Mouse (Mus musculus): ENCODE measurements around the gene Tmcc3. TPM values are rescaled to one million over a fixed set of nuclear protein-coding genes. Genes with fewer than 3 reads are reported as not detected.

The Tmcc3 gene
- polyA plus RNA-seq, 1 experiment from 2014 or later, result 12.5 TPM

DNA sequence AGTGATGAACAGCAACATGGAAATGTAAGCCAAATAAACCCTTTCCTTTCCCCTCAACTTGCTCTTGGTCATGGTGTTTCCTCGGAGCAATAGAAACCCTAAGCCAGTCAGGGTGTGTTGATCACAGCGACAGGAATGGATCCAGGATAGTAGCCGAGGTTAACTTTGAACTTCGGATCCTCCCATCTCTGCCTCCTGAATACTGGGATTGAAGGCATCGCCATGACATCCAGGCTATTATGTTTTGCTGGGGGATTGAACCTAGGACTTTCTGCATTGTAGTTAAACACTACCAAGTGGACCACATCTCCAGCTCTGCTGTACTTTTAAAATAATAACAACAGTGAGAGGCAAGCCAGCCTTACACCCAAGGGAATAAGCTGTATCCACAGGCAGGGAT lies 307.8 kb downstream of the Tmcc3 start:
- 93% methylated on average over 5 of the region's 5 CpGs for WGBS
- Histone ChIP-seq H3K36me3 (replicated peaks; ENCODE audit: control insufficient read depth, insufficient read depth) (no peaks in the 10 kb centered on the region), H3K4me1 (replicated peaks; ENCODE audit: control insufficient read depth, insufficient read depth, low read length) (peaks cover 27% of the 10 kb centered on the region), H3K9me3 (ENCODE audit: control insufficient read depth, low read length) (no peaks in the 10 kb centered on the region), H3K4me2 (replicated peaks) (no peak overlapping the region), H3K27ac (no peak overlapping the region), H3K4me3 (replicated peaks; ENCODE audit: low read length) (no peak overlapping the region), H3K9ac (no peak overlapping the region), H3K27me3 (ENCODE audit: control insufficient read depth, insufficient read depth, low read length) (no peaks in the 10 kb centered on the region)
- ATAC-seq (ENCODE audit: low FRiP score), result no peak
- DNase-seq (ENCODE audit: low spot score), result no peak

DNA sequence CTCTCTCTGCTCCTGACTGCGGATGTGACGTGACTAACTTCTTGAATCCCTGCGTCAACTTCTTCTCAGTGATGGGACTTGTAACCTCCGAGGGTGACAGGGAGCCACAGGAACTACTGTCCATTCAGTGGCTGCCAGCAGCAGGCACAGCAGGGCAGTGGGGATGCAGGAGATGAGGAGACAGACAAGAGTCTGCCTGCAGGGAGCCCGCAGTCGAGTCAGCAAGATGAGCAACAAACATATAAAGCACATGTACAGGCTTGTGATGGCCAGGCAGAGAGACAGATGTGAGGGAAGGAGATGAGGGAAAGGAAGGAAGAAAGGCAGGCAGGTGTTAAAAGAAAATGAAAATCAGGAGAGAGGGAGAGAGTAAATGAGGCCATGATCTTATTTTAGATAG lies 308.8 kb downstream of the Tmcc3 start:
- Histone ChIP-seq H3K4me2 (replicated peaks) (no peak overlapping the region), H3K27me3 (ENCODE audit: control insufficient read depth, insufficient read depth, low read length) (no peaks in the 10 kb centered on the region), H3K4me1 (replicated peaks; ENCODE audit: control insufficient read depth, insufficient read depth, low read length) (peaks cover 27% of the 10 kb centered on the region), H3K9ac (no peak overlapping the region), H3K9me3 (ENCODE audit: control insufficient read depth, low read length) (no peaks in the 10 kb centered on the region), H3K4me3 (replicated peaks; ENCODE audit: low read length) (no peak overlapping the region), H3K27ac (no peak overlapping the region), H3K36me3 (replicated peaks; ENCODE audit: control insufficient read depth, insufficient read depth) (no peaks in the 10 kb centered on the region)
- ATAC-seq (ENCODE audit: low FRiP score) (no peak), DNase-seq (ENCODE audit: low spot score) (no peak)
- 61% methylated on average over 6 of the region's 6 CpGs for WGBS

DNA sequence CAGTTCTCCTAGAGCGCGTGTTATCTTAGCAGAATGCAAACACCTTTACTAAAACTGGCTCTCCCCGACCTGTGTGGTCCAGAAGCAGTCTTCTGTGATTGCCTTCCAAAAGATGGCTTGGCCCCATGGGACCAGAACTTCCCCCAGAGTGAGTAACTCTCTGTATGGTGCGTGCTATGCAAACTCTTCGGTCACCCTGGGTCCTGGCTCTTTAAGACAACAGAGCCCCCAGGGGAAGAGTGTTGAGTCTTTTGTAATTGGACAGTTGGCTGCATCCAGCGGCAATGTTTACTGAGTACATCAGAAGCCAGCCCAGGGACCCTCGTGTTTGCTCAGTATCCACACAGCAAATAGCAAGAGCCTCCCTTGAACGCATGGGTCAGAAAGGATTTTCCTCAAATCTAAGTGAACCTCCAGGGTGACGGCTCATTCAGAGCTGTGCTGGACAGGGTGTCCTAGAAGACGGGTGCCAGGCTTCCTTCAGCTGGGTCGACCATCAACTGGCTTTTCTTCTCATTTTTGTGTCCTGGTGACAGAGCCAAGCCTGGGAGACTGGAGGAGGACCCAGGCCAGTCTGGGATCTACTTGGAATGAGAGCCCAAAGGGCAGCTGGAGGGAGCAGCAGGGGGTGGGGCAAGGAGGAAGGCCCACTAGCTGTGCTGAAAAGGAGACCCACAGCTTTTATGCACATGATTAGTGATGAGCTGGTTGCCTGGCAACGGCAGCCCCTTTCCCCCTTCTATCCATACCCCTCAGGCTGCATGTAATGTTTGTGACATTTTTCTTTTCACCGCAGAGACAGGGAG lies 309.9 kb downstream of the Tmcc3 start:
- peak overlapping the region; percentile 34 for H3K4me2 ChIP-seq (replicated peaks)
- no peaks in the 10 kb centered on the region for H3K27me3 ChIP-seq (ENCODE audit: control insufficient read depth, insufficient read depth, low read length)
- peak overlapping the region; percentile 5; the same call in 1 of the 2 replicates for H3K9ac ChIP-seq
- DNase-seq (ENCODE audit: low spot score), result peak; percentile 69
- H3K9me3 ChIP-seq (ENCODE audit: control insufficient read depth, low read length), result no peaks in the 10 kb centered on the region
- peak; percentile 84 for ATAC-seq (ENCODE audit: low FRiP score)
- no peak overlapping the region for H3K4me3 ChIP-seq (replicated peaks; ENCODE audit: low read length)
- peak overlapping the region; percentile 74 for H3K27ac ChIP-seq
- 2% methylated on average over 13 of the region's 13 CpGs for WGBS
- H3K4me1 ChIP-seq (replicated peaks; ENCODE audit: control insufficient read depth, insufficient read depth, low read length), result peaks cover 27% of the 10 kb centered on the region
- H3K36me3 ChIP-seq (replicated peaks; ENCODE audit: control insufficient read depth, insufficient read depth), result no peaks in the 10 kb centered on the region

DNA sequence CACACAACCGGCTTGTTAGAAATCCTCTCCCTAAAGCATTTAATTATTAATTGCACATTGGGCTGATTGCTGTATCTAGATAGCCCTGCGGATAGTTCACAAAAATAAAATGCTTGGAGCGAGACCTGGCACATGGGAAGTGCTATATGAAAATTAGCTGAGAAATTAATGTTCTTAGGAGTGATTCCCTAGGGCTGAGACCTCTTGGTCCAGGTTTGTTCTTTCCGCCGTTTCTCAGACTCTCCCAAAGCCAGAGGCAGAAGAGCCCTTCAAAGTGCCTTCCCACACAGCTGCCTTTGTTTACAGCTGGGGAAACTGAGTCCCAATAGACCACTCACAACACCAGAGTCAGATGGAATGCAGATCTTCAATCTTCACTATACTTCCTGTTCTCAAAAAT lies 310.5 kb downstream of the Tmcc3 start:
- Histone ChIP-seq H3K36me3 (replicated peaks; ENCODE audit: control insufficient read depth, insufficient read depth) (no peaks in the 10 kb centered on the region), H3K9me3 (ENCODE audit: control insufficient read depth, low read length) (no peaks in the 10 kb centered on the region), H3K4me2 (replicated peaks) (peak overlapping the region; percentile 34), H3K27ac (peak overlapping the region; percentile 74), H3K9ac (no peak overlapping the region), H3K4me3 (replicated peaks; ENCODE audit: low read length) (no peak overlapping the region), H3K27me3 (ENCODE audit: control insufficient read depth, insufficient read depth, low read length) (no peaks in the 10 kb centered on the region), H3K4me1 (replicated peaks; ENCODE audit: control insufficient read depth, insufficient read depth, low read length) (peaks cover 27% of the 10 kb centered on the region)
- no peak for ATAC-seq (ENCODE audit: low FRiP score)
- DNase-seq (ENCODE audit: low spot score), result no peak
- WGBS, result 18% methylated on average over 5 of the region's 5 CpGs

- H3K4me1 ChIP-seq (replicated peaks; ENCODE audit: control insufficient read depth, insufficient read depth, low read length), result peaks cover 27% of the 10 kb centered on the region
- ATAC-seq (ENCODE audit: low FRiP score) (no peak), DNase-seq (ENCODE audit: low spot score) (no peak)
- WGBS, result 14% methylated on average over 9 of the region's 9 CpGs
- H3K4me3 ChIP-seq (replicated peaks; ENCODE audit: low read length), result no peak overlapping the region
- H3K9me3 ChIP-seq (ENCODE audit: control insufficient read depth, low read length), result no peaks in the 10 kb centered on the region
- peak overlapping the region; percentile 74; the same call in 1 of the 2 replicates for H3K27ac ChIP-seq
- H3K27me3 ChIP-seq (ENCODE audit: control insufficient read depth, insufficient read depth, low read length), result no peaks in the 10 kb centered on the region
- no peak overlapping the region for H3K9ac ChIP-seq
- H3K4me2 ChIP-seq (replicated peaks), result peak overlapping the region; percentile 19
- no peaks in the 10 kb centered on the region for H3K36me3 ChIP-seq (replicated peaks; ENCODE audit: control insufficient read depth, insufficient read depth)
These were observed 311.1 kb downstream of the Tmcc3 start for GRCm38 (mm10) chr10:94622828-94623227.

- Histone ChIP-seq H3K36me3 (replicated peaks; ENCODE audit: control insufficient read depth, insufficient read depth) (no peaks in the 10 kb centered on the region), H3K4me3 (replicated peaks; ENCODE audit: low read length) (no peak overlapping the region), H3K4me2 (replicated peaks) (peak overlapping the region; percentile 25; the same call in 1 of the 2 replicates), H3K4me1 (replicated peaks; ENCODE audit: control insufficient read depth, insufficient read depth, low read length) (peaks cover 27% of the 10 kb centered on the region), H3K9ac (no peak overlapping the region), H3K27me3 (ENCODE audit: control insufficient read depth, insufficient read depth, low read length) (no peaks in the 10 kb centered on the region), H3K27ac (0 out of 2 replicates have a peak overlapping the region, but pooled peaks have one; percentile 74), H3K9me3 (ENCODE audit: control insufficient read depth, low read length) (no peaks in the 10 kb centered on the region)
- ATAC-seq (ENCODE audit: low FRiP score), result peak; percentile 56; the same call in 1 of the 2 replicates
- DNase-seq (ENCODE audit: low spot score), result peak; percentile 94
- 2% methylated on average over 10 of the region's 10 CpGs for WGBS
These were observed 311.9 kb downstream of the Tmcc3 start for GRCm38 (mm10) chr10:94623617-94624016.

- Histone ChIP-seq H3K9me3 (ENCODE audit: control insufficient read depth, low read length) (no peaks in the 10 kb centered on the region), H3K27me3 (ENCODE audit: control insufficient read depth, insufficient read depth, low read length) (no peaks in the 10 kb centered on the region), H3K27ac (no peak overlapping the region), H3K4me2 (replicated peaks) (no peak overlapping the region), H3K4me3 (replicated peaks; ENCODE audit: low read length) (no peak overlapping the region), H3K9ac (no peak overlapping the region), H3K4me1 (replicated peaks; ENCODE audit: control insufficient read depth, insufficient read depth, low read length) (peaks cover 27% of the 10 kb centered on the region), H3K36me3 (replicated peaks; ENCODE audit: control insufficient read depth, insufficient read depth) (no peaks in the 10 kb centered on the region)
- ATAC-seq (ENCODE audit: low FRiP score) (no peak), DNase-seq (ENCODE audit: low spot score) (no peak)
- 80% methylated on average over 9 of the region's 9 CpGs for WGBS
These were observed 313.3 kb downstream of the Tmcc3 start for GRCm38 (mm10) chr10:94625036-94625435.

GRCm38 (mm10) chr10:94625606-94626005 lies 313.9 kb downstream of the Tmcc3 start:
- WGBS, result 73% methylated on average over 8 of the region's 8 CpGs
- Histone ChIP-seq H3K9ac (no peak overlapping the region), H3K4me3 (replicated peaks; ENCODE audit: low read length) (no peak overlapping the region), H3K27me3 (ENCODE audit: control insufficient read depth, insufficient read depth, low read length) (no peaks in the 10 kb centered on the region), H3K36me3 (replicated peaks; ENCODE audit: control insufficient read depth, insufficient read depth) (no peaks in the 10 kb centered on the region), H3K4me2 (replicated peaks) (no peak overlapping the region), H3K4me1 (replicated peaks; ENCODE audit: control insufficient read depth, insufficient read depth, low read length) (peaks cover 27% of the 10 kb centered on the region), H3K9me3 (ENCODE audit: control insufficient read depth, low read length) (no peaks in the 10 kb centered on the region), H3K27ac (no peak overlapping the region)
- no peak for DNase-seq (ENCODE audit: low spot score)
- no peak for ATAC-seq (ENCODE audit: low FRiP score)

- WGBS, result 67% methylated on average over 4 of the region's 4 CpGs
- Histone ChIP-seq H3K9me3 (ENCODE audit: control insufficient read depth, low read length) (no peaks in the 10 kb centered on the region), H3K4me3 (replicated peaks; ENCODE audit: low read length) (no peak overlapping the region), H3K27me3 (ENCODE audit: control insufficient read depth, insufficient read depth, low read length) (no peaks in the 10 kb centered on the region), H3K9ac (no peak overlapping the region), H3K36me3 (replicated peaks; ENCODE audit: control insufficient read depth, insufficient read depth) (no peaks in the 10 kb centered on the region), H3K4me1 (replicated peaks; ENCODE audit: control insufficient read depth, insufficient read depth, low read length) (no peaks in the 10 kb centered on the region), H3K4me2 (replicated peaks) (no peak overlapping the region), H3K27ac (no peak overlapping the region)
- ATAC-seq (ENCODE audit: low FRiP score), result no peak
- DNase-seq (ENCODE audit: low spot score), result no peak
These were observed 319.1 kb downstream of the Tmcc3 start for GRCm38 (mm10) chr10:94630771-94631280.
